Mouse (Mus musculus) embryonic stem cell, embryonic (primary cell): Measurements from ENCODE around the gene Galnt7.

Source experiments
- CTCF ChIA-PET, 4 experiments: fragments of 300-600 bp in 2 of 4; fragments of 350-600 bp in 2 of 4; sonication (Branson Sonifier 250); formaldehyde crosslinking; loops; one replicate each; lab custom pipeline; 2022; ENCODE audit warnings: inconsistent platforms in 2 of 4; lab: Charles Lee
- POLR2A ChIA-PET, 4 experiments: fragments of 300-600 bp in 2 of 4; fragments of 350-600 bp in 2 of 4; sonication (Branson Sonifier 250); formaldehyde crosslinking; loops; one replicate each; lab custom pipeline; 2022; ENCODE audit warnings: antibody characterized with exemption in 4 of 4, inconsistent platforms in 1 of 4; lab: Charles Lee

Gene Galnt7

DNA sequence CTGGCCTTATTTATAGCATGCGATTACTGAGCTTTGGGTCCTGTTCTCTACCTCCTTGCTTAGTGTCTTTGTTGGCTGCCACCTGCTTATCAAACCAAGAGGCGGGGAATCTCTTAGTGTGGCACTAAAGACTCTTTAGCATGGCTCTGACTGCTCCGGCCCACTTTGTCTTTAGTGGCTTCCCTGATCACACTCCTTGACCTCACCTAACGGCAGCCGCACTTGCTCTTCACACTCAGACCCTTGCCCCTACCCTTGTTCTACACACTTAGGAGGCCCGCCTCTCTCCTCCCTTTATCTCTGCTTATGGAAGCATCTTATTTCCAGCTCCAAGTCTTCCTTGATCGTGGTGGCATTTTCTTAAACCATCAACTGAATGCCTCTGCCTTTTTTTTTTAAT is 114.2 kb downstream of the Galnt7 start:
- CTCF ChIA-PET = interaction anchor here in 3 of 4 experiments (0.6 to 2.5 kb wide), 4 partner anchors 19 to 262 kb away, joined by 3 to 18 read pairs (median 5); no protein-coding TSS in a partner anchor
- POLR2A ChIA-PET = interaction anchor here in 1 of 4 experiments (1.3 kb wide), 1 partner anchor 19 kb away, joined by 3 read pairs; no protein-coding TSS in a partner anchor

DNA sequence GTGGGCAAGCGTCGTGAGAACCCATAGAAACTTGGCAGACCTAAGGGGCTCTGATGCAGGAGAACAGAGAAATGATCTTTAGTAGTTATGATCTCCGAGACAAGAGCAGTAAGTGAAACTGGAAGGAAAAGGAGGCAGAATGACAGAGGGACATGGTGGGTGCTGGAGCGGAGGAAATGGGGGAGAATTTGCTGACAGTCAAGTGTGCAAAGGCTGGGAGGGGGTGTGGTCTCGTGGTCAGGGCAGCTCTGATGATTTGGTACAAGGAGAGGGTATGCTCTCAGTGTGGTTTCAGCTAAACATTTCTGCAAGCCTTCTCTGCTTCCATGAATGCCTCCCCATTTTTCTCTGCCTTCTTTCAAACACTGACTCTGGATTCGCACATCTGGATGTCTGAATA is 116.7 kb downstream of the Galnt7 start:
- CTCF ChIA-PET = interaction anchor here in 1 of 4 experiments (0.6 kb wide), 1 partner anchor 262 kb away, joined by 3 read pairs; no protein-coding TSS in a partner anchor
- POLR2A ChIA-PET = interaction anchor here in 1 of 4 experiments (0.6 kb wide), 1 partner anchor 257 kb away, joined by 6 read pairs; no protein-coding TSS in a partner anchor

DNA sequence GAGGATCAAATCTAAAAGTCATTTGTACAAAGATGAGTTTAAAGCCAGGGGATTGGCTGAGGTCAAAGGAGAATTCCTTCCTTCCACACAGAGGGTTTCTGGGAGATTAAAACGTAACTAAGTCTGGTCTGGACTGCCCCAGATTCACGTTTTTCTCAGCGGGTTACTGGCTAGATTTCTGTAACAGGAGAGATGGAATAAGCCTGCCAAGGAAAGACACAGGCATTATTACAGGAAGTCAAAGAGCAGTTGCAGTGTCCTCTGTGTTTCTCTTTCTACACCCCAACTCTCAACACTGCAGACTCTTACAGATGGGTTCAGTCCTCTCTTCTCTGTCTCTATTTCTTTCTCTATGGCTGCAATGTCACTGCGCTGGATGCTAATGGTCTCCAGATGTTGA is 118.3 kb downstream of the Galnt7 start:
- ChIA-PET POLR2A (interaction anchor here in 1 of 4 experiments (0.8 kb wide), 1 partner anchor 10 kb away, joined by 3 read pairs; no protein-coding TSS in a partner anchor), CTCF (no interaction called here)

DNA sequence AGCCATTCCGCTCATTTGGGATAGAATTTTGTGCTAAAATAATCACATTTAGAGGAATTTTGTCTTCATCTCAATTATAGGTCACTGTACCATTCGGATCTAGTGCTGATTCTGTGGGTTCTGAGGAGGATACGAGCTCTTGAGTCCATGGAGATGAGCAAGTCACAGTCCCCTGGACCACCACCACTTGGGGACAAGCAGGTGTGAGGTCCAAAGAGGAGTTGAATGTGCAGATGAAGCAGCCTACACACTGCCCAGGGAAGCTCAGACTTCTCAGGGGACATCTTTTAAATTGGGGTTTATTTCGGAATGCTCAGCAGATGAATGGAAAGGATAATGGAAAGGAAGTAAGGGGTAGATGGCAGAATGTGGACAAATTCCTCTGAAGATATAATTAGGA is 119.7 kb downstream of the Galnt7 start:
- POLR2A ChIA-PET = interaction anchor here in 1 of 4 experiments (41.7 kb wide), 1 partner anchor 33 kb away, joined by 1309 read pairs; the partner anchor contains the start of genes Hmgb2 and Sap30
- CTCF ChIA-PET = interaction anchor here in 2 of 4 experiments (0.7 to 1.0 kb wide), 2 partner anchors 267 kb away, joined by 3 to 5 read pairs; no protein-coding TSS in a partner anchor

DNA sequence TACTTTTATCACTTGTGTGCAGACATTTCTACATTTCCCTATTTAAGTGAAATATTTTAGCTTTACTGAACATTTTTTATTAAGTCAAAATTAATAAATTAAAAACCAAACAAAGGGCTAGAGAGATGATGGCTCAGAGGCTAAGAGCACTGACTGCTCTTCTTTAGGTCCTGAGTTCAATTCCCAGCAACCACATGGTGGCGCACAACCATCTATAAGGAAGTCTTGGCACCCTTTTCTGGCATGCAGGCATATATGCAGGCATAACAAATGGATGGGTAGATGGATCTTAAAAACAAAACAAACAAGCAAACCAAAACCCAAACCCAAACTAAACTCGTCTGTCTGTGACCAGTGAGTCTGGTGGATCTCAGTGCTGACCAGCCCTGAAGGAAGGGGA is 120.6 kb downstream of the Galnt7 start:
- ChIA-PET CTCF (interaction anchor here (0.7 to 2.4 kb wide), 8 partner anchors 9 to 268 kb away, joined by 3 to 20 read pairs (median 5); no protein-coding TSS in a partner anchor), POLR2A (interaction anchor here in 1 of 4 experiments (0.8 to 41.7 kb wide), 4 partner anchors 9 to 103 kb away, joined by 3 to 1309 read pairs (median 3); partner anchors contain the start of genes Hmgb2 and Sap30)

DNA sequence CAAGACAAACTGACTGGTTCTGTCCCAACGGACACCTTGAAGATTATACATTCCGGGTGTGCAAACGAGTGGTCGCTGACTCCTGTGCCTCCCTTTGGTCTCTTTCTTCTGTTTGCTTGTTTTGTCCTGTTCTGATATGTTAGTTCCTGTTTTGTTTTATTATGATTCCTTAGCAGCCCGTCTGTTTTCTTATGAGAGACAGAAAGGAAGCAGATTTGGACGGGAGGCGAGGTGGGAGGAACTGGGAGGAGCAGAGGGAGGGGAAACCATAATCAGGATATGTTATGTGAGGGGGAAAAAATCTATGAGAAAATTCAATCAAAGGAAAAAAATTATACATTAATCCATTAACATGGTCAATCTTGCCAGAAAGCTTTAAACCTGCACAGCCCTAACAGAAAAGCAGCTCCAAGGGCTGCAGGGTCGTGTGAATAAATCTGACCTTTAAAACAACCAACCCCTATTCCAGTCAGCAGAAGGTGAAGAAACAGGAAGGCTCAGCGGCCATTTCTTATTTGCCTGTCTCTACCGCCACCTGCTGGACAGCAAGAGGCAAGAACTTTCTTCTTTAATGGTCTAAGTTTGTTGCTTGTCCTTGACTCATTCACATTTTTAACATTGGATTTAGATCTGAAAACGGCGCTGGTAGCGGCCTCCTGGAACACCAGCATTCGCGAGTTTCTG is 122.0 kb downstream of the Galnt7 start:
- ChIA-PET CTCF (interaction anchor here (0.6 to 2.4 kb wide), 21 partner anchors 9 to 269 kb away, joined by 3 to 20 read pairs (median 4); no protein-coding TSS in a partner anchor), POLR2A (interaction anchor here in 2 of 4 experiments (1.1 to 41.7 kb wide), 5 partner anchors 10 to 104 kb away, joined by 3 to 1309 read pairs (median 3); partner anchors contain the start of genes Hmgb2 (in 1 of the 2) and Sap30 (in 1 of the 2))

DNA sequence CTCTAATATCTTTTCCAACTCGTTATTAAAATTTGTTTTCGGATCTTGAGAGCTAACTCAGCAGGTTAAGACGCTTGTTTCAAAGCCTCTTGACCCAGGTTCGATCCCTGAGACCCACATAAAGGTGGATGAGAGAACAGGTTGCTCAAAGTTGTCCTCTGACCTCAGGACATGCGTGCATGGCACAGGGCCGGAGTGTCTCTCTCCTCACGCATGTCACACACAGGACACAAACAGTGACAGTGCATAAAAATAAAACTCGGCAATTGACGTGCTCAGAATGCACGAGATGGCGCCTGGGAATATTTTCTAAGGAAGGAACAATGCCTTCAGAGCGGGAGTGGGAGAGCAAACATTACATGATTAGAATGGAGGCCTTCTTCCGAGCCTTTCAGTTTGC is 122.6 kb downstream of the Galnt7 start:
- ChIA-PET POLR2A (interaction anchor here in 2 of 4 experiments (1.4 to 41.7 kb wide), 3 partner anchors 30 to 104 kb away, joined by 3 to 1309 read pairs (median 4); partner anchors contain the start of genes Hmgb2 (in 1 of the 2) and Sap30 (in 1 of the 2)), CTCF (interaction anchor here in 2 of 4 experiments (0.7 to 2.4 kb wide), 6 partner anchors 9 to 228 kb away, joined by 3 to 20 read pairs (median 3); no protein-coding TSS in a partner anchor)

DNA sequence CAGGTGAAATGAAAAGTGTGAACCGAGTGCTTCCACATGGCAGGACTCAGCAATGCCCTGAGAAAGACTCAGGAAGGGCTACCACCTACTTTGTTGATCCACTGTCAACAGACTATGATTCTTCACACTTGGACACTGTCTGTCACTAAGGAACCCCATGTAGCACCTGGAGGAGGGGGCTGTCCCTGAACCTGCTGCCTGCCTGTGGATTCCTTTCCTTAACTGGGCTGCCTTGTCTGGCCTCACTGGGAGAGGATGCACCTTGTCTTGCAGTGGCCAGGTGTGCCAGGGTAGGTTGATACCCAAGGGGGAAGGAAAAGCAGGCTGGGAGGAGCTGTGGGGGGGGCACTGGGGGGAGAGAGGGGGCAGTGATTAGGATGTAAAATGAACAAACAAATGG is 124.8 kb downstream of the Galnt7 start:
- CTCF ChIA-PET = interaction anchor here in 1 of 4 experiments (1.7 kb wide), 1 partner anchor 11 kb away, joined by 3 read pairs; no protein-coding TSS in a partner anchor
- POLR2A ChIA-PET = interaction anchor here in 2 of 4 experiments (0.6 to 41.7 kb wide), 2 partner anchors 28 to 90 kb away, joined by 3 to 1309 read pairs; partner anchors contain the start of genes Hmgb2 (in 1 of the 2) and Sap30 (in 1 of the 2)

DNA sequence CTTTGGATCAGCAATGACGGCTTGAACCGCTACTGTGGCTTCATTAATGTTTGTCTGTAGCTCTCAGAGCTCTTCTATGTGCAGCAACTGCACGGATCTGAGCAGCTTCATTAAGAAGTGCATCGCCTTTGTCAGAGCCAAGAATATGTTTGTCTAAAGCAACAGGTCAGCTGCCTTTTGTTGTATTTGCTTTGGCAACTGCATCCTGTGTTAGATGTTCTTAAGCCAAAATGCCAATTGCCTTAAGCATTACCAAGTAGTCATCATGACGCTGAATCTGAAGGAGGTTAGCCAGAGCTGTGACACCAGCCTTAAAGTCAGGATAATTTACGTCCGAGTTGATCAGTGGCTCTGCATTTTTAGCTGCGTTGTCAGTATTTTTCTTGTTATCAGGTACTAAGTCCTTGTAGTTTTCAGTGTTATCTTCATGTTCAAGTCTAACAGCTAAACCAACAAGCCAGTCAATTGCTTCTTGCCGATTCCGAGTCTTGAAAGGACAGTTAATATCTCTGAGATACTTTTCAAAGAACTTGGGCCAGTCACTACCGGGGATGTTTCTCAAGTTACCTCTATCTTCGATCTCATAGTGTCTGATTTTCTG is 132.5 kb downstream of the Galnt7 start:
- POLR2A ChIA-PET = interaction anchor here (0.6 to 41.7 kb wide), 33 partner anchors 7 to 294 kb away, joined by 3 to 1309 read pairs (median 4); partner anchors contain the start of genes Sap30 (in 4 of the 4) and Hmgb2 (in 2 of the 4)
- CTCF ChIA-PET = interaction anchor here in 1 of 4 experiments (0.9 kb wide), 1 partner anchor 116 kb away, joined by 11 read pairs; no protein-coding TSS in a partner anchor

DNA sequence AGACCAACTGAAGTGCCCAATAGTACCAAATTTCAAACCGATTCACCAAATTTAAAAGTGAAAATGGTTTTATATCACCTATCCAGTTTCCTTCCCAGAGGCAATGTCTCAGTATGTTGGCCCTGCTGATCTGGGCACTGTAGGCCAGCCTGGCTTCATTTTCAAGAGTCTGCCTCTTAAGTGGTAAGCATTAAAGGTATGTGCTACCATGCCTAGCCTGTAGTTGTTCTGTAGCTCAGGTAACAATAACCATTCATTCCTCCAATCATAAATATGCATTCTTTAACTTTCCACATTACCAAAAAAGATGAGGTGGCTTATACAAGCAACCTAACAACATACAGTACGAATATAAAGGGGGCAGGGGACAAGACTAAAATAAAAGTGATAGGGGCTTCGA is 135.1 kb downstream of the Galnt7 start:
- CTCF ChIA-PET = interaction anchor here in 3 of 4 experiments (0.6 to 1.2 kb wide), 3 partner anchors 11 to 283 kb away, joined by 3 to 5 read pairs (median 3); no protein-coding TSS in a partner anchor
- POLR2A ChIA-PET = interaction anchor here (0.6 to 41.7 kb wide), 24 partner anchors 5 to 138 kb away, joined by 3 to 1309 read pairs (median 4); partner anchors contain the start of genes Sap30 (in 3 of the 4) and Hmgb2 (in 1 of the 4)

DNA sequence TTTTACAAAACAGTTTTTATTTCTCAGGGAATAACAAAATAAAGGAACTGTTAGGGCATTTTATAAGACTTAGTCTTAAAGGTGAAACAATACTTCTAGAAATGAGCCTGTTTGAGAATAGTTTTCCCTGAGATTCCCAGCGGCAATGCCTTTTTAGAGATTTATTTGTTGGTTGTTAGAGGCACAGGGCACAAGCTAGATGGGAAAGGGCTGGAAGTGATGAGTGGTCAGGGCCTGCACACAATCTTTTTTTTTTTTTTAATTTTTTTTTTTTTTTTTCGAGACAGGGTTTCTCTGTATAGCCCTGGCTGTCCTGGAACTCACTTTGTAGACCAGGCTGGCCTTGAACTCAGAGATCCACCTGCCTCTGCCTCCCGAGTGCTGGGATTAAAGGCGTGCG is 136.1 kb downstream of the Galnt7 start:
- ChIA-PET CTCF (interaction anchor here in 2 of 4 experiments (0.6 to 1.2 kb wide), 2 partner anchors 12 to 122 kb away, joined by 3 to 4 read pairs; no protein-coding TSS in a partner anchor), POLR2A (interaction anchor here (0.5 to 41.7 kb wide), 30 partner anchors 4 to 274 kb away, joined by 3 to 1309 read pairs (median 4); partner anchors contain the start of genes Sap30 (in 4 of the 4) and Hmgb2 (in 1 of the 4))

DNA sequence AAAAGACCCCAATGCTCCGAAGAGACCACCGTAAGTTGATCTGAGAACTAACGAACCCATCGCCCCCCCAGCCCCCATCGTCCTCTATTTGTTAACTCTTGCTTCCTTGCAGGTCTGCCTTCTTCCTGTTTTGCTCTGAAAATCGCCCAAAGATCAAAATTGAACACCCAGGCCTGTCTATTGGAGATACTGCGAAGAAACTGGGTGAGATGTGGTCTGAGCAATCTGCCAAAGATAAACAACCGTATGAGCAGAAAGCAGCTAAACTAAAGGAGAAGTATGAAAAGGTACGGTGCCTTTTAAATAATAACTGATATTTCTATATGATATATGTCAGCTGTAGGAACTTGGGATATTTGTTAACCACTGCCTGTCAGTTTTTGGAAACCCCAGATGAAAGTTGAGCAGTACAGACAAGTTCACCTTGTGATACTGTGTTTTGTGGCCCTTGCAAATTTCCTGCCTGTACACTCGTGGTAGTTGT is 139.6 kb downstream of the Galnt7 start:
- ChIA-PET POLR2A (interaction anchor here (0.7 to 41.7 kb wide), 18 partner anchors 0 to 254 kb away, joined by 3 to 1309 read pairs (median 6); partner anchors contain the start of genes Sap30 (in 4 of the 4) and Hmgb2 (in 1 of the 4)), CTCF (interaction anchor here in 1 of 4 experiments (0.6 kb wide), 2 partner anchors 11 to 375 kb away, joined by 3 read pairs; no protein-coding TSS in a partner anchor)

DNA sequence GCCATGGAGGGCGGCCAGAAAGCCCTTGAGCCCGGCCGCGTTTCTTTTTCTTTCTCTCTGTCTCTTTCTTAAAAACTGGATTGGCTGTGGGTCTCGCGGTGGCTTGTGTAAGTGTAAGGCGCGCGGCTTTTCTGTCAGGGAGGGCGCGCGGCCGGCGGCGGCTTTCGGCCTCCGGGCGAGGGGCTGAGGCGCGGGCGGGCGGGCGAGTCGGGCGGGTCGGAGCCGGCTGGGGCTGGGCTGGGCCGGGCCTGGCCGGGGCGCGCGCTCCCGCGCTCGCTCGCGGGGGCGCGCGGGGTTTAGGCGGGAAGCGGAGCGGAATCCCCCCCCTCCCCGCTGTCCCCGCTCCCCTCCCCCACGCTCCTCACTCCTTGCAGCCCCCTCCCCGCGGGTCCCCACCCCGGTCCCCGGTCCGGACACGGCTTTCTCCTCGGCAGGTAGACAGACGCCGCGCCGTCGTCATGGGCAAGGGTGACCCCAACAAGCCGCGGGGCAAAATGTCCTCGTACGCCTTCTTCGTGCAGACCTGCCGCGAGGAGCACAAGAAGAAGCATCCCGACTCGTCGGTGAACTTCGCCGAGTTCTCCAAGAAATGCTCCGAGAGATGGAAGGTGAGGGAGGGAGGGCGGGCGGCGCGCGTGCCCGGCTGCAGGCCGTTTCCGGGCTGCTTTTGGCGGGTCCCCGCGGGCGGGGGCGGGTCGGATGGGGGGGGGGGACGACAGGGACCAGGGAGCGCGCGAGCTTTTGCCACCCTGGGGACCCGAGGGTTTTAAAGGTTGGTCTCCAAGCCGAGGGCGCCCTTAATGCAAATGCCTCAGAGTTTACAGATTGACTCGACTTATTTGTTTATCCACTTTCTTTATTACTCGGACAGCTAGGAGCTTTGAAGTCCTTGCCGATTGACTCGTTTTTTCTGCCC is 140.4 kb downstream of the Galnt7 start:
- POLR2A ChIA-PET = interaction anchor here (1.0 to 41.7 kb wide), 20 partner anchors 1 to 283 kb away, joined by 3 to 1309 read pairs (median 7); partner anchors contain the start of genes Sap30 (in 4 of the 4) and Hmgb2 (in 1 of the 4)
- CTCF ChIA-PET = no interaction called here

DNA sequence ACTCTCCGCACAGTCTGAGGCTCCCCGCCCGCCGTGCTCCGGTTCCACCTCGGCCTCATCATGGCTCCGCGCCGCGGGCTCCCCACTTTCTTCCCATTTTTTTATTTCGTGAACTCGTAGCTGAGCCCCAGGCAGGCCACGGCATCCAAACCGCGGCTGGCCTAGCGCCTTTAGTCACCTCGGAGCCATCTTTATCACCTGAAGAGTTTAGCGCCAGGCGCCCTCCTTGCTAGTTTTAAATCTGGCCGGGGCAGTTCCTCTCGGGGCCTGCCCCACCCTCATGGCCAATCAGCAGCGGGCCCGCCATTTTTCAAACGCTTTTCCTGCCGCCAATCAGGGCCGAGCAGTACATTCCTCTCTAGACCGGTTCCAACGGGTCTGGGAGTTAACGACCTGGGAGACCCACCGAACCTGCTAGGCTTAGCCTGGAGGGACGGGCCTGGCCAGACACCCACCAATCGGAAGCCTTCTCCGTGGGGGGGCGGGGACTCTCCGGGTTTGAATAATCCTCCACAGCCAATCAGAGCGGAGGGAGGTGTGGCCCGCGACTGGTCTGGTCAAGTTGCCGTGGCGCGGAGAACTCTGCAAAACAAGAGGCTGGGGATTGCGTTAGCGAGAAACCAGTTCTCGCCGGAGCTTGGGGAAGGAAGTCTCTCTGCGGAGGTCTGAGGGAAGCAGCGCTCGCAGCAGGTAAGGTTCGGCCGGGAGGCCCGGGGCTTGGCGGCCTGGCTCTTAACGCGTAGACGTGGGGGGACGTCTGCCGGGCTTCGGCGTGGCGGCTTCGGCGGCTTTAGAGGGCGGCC is 141.3 kb downstream of the Galnt7 start, which contains the start of gene Hmgb2:
Gene Hmgb2, plus strand, starts transcription at position 592 of the 803 bp plus-strand sequence.
- POLR2A ChIA-PET = interaction anchor here (0.6 to 41.7 kb wide), 20 partner anchors 2 to 284 kb away, joined by 3 to 1309 read pairs (median 6); partner anchors contain the start of genes Sap30 (in 4 of the 4) and Hmgb2 (in 1 of the 4)
- CTCF ChIA-PET = no interaction called here

DNA sequence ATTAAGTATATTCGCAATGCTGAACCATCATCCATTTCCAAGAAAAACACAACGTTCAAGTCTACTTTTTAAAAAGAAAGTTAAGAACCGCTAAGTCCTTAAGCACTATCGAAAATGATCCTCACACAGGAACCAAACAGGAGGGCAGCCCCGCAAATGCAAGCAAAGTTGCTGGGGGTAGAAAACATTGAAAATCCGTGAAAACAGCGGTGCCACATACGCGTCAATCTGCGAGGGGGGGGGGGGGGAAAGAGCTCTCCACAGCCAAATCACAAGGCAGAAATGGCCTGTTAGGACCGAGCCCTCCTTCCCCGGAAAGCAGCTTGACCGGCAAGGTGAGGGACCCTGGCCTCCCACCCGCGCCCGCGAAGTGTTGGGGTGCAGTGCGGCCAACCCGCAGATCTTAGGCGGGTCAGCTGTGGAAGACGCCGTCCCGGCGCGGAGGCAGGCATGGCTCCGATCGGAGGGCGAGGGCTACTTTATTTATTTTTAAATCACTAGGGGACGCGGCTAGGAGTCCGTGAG is 142.0 kb downstream of the Galnt7 start:
- ChIA-PET POLR2A (interaction anchor here (0.6 to 41.7 kb wide), 18 partner anchors 2 to 108 kb away, joined by 3 to 1309 read pairs (median 6); partner anchors contain the start of genes Sap30 (in 4 of the 4) and Hmgb2 (in 1 of the 4)), CTCF (no interaction called here)
